Mouse (Mus musculus): ENCODE measurements around the gene Pagr1b. TPM values are rescaled to one million over a fixed set of nuclear protein-coding genes. Genes with fewer than 3 reads are reported as not detected.

The Pagr1b gene
- polyA plus RNA-seq, 1 experiment from 2014 or later: not detected

- no peak overlapping the region for H3K9ac ChIP-seq (ENCODE audit: low read length)
- H3K27ac ChIP-seq (replicated peaks): no peak overlapping the region
- no peaks in the 10 kb centered on the region for H3K27me3 ChIP-seq (ENCODE audit: control insufficient read depth, insufficient read depth, low read length)
- 0 out of 2 replicates have a peak, but pooled peaks cover 4% of the 10 kb centered on the region for H3K4me1 ChIP-seq (replicated peaks; ENCODE audit: control insufficient read depth, insufficient read depth)
- no peak overlapping the region for H3K4me3 ChIP-seq (ENCODE audit: low read depth, low read length)
- no peak for ATAC-seq (ENCODE audit: low FRiP score, low TSS enrichment)
- TF ChIP-seq EP300 (optimal IDR thresholded peaks at IDR 0.05) (no peak), CTCF (IDR thresholded peaks at IDR 0.05; ENCODE audit: low read depth) (no peak)
- no peak for DNase-seq (ENCODE audit: low spot score)
- H3K36me3 ChIP-seq (ENCODE audit: control insufficient read depth, insufficient read depth, low read length): no peaks in the 10 kb centered on the region
- no peak overlapping the region for H3K4me2 ChIP-seq (replicated peaks; ENCODE audit: low read depth)
- no peaks in the 10 kb centered on the region for H3K9me3 ChIP-seq (ENCODE audit: control insufficient read depth, low read length)
- WGBS: 74% methylated on average over 5 of the region's 5 CpGs
These were observed 12.7 kb downstream of the Pagr1b start for GRCm38 (mm10) chr7:127003620-127004019.

GRCm38 (mm10) chr7:126999568-126999967 is 16.7 kb downstream of the Pagr1b start:
- Histone ChIP-seq H3K9ac (ENCODE audit: low read length) (no peak overlapping the region), H3K27ac (replicated peaks) (no peak overlapping the region), H3K4me3 (ENCODE audit: low read depth, low read length) (no peak overlapping the region), H3K4me1 (replicated peaks; ENCODE audit: control insufficient read depth, insufficient read depth) (no peaks in the 10 kb centered on the region), H3K4me2 (replicated peaks; ENCODE audit: low read depth) (no peak overlapping the region), H3K36me3 (ENCODE audit: control insufficient read depth, insufficient read depth, low read length) (no peaks in the 10 kb centered on the region), H3K27me3 (ENCODE audit: control insufficient read depth, insufficient read depth, low read length) (no peaks in the 10 kb centered on the region), H3K9me3 (ENCODE audit: control insufficient read depth, low read length) (no peaks in the 10 kb centered on the region)
- 77% methylated on average over 10 of the region's 10 CpGs for WGBS
- DNase-seq (ENCODE audit: low spot score): no peak
- ATAC-seq (ENCODE audit: low FRiP score, low TSS enrichment): no peak
- TF ChIP-seq EP300 (optimal IDR thresholded peaks at IDR 0.05): no peak
- no peak for TF ChIP-seq CTCF (IDR thresholded peaks at IDR 0.05; ENCODE audit: low read depth)

DNA sequence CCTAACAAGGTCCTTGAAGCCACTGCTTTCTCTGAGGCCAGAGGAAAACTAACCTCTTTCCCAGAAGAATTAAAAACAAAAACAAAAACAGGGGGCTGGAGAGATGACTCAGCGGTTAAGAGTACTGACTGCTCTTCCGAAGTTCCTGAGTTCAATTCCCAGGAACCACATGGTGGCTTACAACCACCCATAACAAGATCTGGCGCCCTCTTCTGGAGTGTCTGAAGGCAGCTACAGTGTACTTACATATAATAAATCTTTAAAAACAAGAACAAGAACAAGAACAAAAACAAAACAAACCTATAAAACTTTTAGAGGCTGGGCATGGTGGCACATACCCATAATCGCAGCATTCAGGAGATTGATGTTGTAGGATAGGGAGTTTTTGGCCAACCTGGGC is 19.8 kb downstream of the Pagr1b start:
- H3K4me2 ChIP-seq (replicated peaks; ENCODE audit: low read depth): no peak overlapping the region
- DNase-seq (ENCODE audit: low spot score) (no peak), ATAC-seq (ENCODE audit: low FRiP score, low TSS enrichment) (no peak)
- H3K9me3 ChIP-seq (ENCODE audit: control insufficient read depth, low read length): no peaks in the 10 kb centered on the region
- H3K36me3 ChIP-seq (ENCODE audit: control insufficient read depth, insufficient read depth, low read length): no peaks in the 10 kb centered on the region
- no peak overlapping the region for H3K4me3 ChIP-seq (ENCODE audit: low read depth, low read length)
- no peak for TF ChIP-seq EP300 (optimal IDR thresholded peaks at IDR 0.05)
- peak; percentile 48 for TF ChIP-seq CTCF (IDR thresholded peaks at IDR 0.05; ENCODE audit: low read depth)
- H3K27ac ChIP-seq (replicated peaks): no peak overlapping the region
- no peaks in the 10 kb centered on the region for H3K27me3 ChIP-seq (ENCODE audit: control insufficient read depth, insufficient read depth, low read length)
- no peak overlapping the region for H3K9ac ChIP-seq (ENCODE audit: low read length)
- H3K4me1 ChIP-seq (replicated peaks; ENCODE audit: control insufficient read depth, insufficient read depth): no peaks in the 10 kb centered on the region
- 83% methylated on average over 4 of the region's 4 CpGs for WGBS

DNA sequence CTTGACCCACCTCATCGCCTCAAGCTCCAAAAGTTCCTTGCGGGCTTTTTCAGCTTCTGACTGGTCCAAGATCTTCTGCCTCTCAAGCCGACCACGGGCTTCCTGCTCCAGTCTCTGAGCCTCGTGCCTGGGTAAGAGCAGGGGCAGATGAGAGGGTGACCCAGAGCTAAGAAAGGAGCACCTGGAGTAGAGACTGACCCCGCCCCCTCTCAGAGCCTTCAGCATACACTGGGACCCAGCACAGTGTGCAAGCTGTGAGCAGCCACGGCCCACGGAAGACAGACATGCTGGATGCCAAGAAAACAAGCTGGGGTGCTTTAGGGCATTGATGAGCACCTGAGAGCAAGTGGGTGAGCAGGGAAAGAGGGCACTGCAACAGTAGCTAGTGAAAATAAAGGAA is 27.5 kb downstream of the Pagr1b start:
- DNase-seq (ENCODE audit: low spot score) (no peak), ATAC-seq (ENCODE audit: low FRiP score, low TSS enrichment) (no peak)
- no peak overlapping the region for H3K4me3 ChIP-seq (ENCODE audit: low read depth, low read length)
- H3K36me3 ChIP-seq (ENCODE audit: control insufficient read depth, insufficient read depth, low read length): no peaks in the 10 kb centered on the region; the same call in 1 of the 2 replicates
- no peaks in the 10 kb centered on the region for H3K27me3 ChIP-seq (ENCODE audit: control insufficient read depth, insufficient read depth, low read length)
- no peaks in the 10 kb centered on the region for H3K9me3 ChIP-seq (ENCODE audit: control insufficient read depth, low read length)
- no peaks in the 10 kb centered on the region for H3K4me1 ChIP-seq (replicated peaks; ENCODE audit: control insufficient read depth, insufficient read depth)
- 70% methylated on average over 8 of the region's 8 CpGs for WGBS
- no peak overlapping the region for H3K27ac ChIP-seq (replicated peaks)
- H3K4me2 ChIP-seq (replicated peaks; ENCODE audit: low read depth): no peak overlapping the region
- TF ChIP-seq CTCF (IDR thresholded peaks at IDR 0.05; ENCODE audit: low read depth) (no peak), EP300 (optimal IDR thresholded peaks at IDR 0.05) (no peak)
- no peak overlapping the region for H3K9ac ChIP-seq (ENCODE audit: low read length)

DNA sequence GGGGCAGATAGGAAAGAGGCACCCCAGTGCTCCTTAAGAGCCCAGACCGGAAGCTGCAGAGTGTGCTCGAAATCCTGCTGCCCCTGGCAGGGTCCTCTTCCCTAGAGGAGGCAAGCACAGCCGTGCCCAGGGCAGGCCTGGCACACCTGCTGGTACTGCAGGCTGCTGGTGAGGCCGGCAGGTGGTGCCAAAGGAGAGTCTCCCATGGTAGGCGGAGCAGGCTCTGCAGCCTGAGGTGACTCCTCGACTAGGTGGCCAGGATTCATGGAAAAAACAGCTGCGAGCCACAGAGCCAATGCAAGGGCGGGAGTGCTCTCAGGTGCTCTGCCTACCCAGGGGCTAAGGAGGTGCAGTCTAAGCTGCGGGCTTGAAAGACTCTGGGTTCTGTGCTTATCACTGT is 30.0 kb downstream of the Pagr1b start:
- Histone ChIP-seq H3K36me3 (ENCODE audit: control insufficient read depth, insufficient read depth, low read length) (peaks cover 1% of the 10 kb centered on the region; the same call in 1 of the 2 replicates), H3K4me2 (replicated peaks; ENCODE audit: low read depth) (no peak overlapping the region), H3K9me3 (ENCODE audit: control insufficient read depth, low read length) (no peaks in the 10 kb centered on the region), H3K27me3 (ENCODE audit: control insufficient read depth, insufficient read depth, low read length) (no peaks in the 10 kb centered on the region), H3K4me1 (replicated peaks; ENCODE audit: control insufficient read depth, insufficient read depth) (no peaks in the 10 kb centered on the region), H3K4me3 (ENCODE audit: low read depth, low read length) (no peak overlapping the region), H3K9ac (ENCODE audit: low read length) (no peak overlapping the region), H3K27ac (replicated peaks) (no peak overlapping the region)
- WGBS: 37% methylated on average over 9 of the region's 9 CpGs
- peak; percentile 84 for ATAC-seq (ENCODE audit: low FRiP score, low TSS enrichment)
- TF ChIP-seq EP300 (optimal IDR thresholded peaks at IDR 0.05) (no peak), CTCF (IDR thresholded peaks at IDR 0.05; ENCODE audit: low read depth) (peak; percentile 80)
- peak; percentile 81 for DNase-seq (ENCODE audit: low spot score)

- Histone ChIP-seq H3K9ac (ENCODE audit: low read length) (no peak overlapping the region), H3K4me3 (ENCODE audit: low read depth, low read length) (no peak overlapping the region), H3K27me3 (ENCODE audit: control insufficient read depth, insufficient read depth, low read length) (no peaks in the 10 kb centered on the region), H3K27ac (replicated peaks) (no peak overlapping the region), H3K4me2 (replicated peaks; ENCODE audit: low read depth) (no peak overlapping the region), H3K4me1 (replicated peaks; ENCODE audit: control insufficient read depth, insufficient read depth) (no peaks in the 10 kb centered on the region), H3K9me3 (ENCODE audit: control insufficient read depth, low read length) (no peaks in the 10 kb centered on the region), H3K36me3 (ENCODE audit: control insufficient read depth, insufficient read depth, low read length) (0 out of 2 replicates have a peak, but pooled peaks cover 6% of the 10 kb centered on the region)
- ATAC-seq (ENCODE audit: low FRiP score, low TSS enrichment) (no peak), DNase-seq (ENCODE audit: low spot score) (no peak)
- 47% methylated on average over 10 of the region's 10 CpGs for WGBS
- no peak for TF ChIP-seq CTCF (IDR thresholded peaks at IDR 0.05; ENCODE audit: low read depth)
- no peak for TF ChIP-seq EP300 (optimal IDR thresholded peaks at IDR 0.05)
These were observed 31.4 kb downstream of the Pagr1b start for GRCm38 (mm10) chr7:126984667-126985444.

Data from stomach, postnatal 0 days (tissue).